Mouse (Mus musculus) myocyte (in vitro differentiated cells): ENCODE measurements around the gene Rabac1. TPM values are rescaled to one million over a fixed set of nuclear protein-coding genes. Genes with fewer than 3 reads are reported as not detected.

Source experiments
- H3K27me3 ChIP-seq: one replicate; pipeline ENCODE4 v1.6.1; 2011; ENCODE audit not compliant: control insufficient read depth, insufficient read depth, insufficient read length
- H3K36me3 ChIP-seq: one replicate; pipeline ENCODE4 v1.6.1; 2011; ENCODE audit not compliant: control insufficient read depth, insufficient read depth
- H3K4me2 ChIP-seq: one replicate; pipeline ENCODE4 v1.6.1; 2011; ENCODE audit warnings: low read depth, control low read depth
- H3K4me3 ChIP-seq: one replicate; pipeline ENCODE4 v1.5.1; 2011; ENCODE audit warnings: mild to moderate bottlenecking, control low read depth, moderate library complexity
- H3K79me2 ChIP-seq: one replicate; pipeline ENCODE4 v1.6.1; 2011; ENCODE audit not compliant: control insufficient read depth, insufficient read depth
- H3ac ChIP-seq: one replicate; pipeline ENCODE4 v1.6.1; 2011; ENCODE audit not compliant: control insufficient read depth, insufficient read length
- CEBPB ChIP-seq: IDR thresholded peaks from 2 replicates; pipeline ENCODE4 v1.6.1; 2011; ENCODE audit warnings: mild to moderate bottlenecking, moderate library complexity; ENCODE audit not compliant: poor library complexity, insufficient read depth, severe bottlenecking
- E2F4 ChIP-seq: IDR thresholded peaks from one replicate; pipeline ENCODE4 v1.6.1; 2011; ENCODE audit warnings: mild to moderate bottlenecking, control low read depth, moderate library complexity; ENCODE audit not compliant: insufficient read depth
- MAX ChIP-seq: IDR thresholded peaks from one replicate; pipeline ENCODE4 v1.6.1; 2011; ENCODE audit warnings: low read depth, mild to moderate bottlenecking, control low read depth
- MYOD1 ChIP-seq, 3 experiments: IDR thresholded peaks; one replicate each; pipeline ENCODE4 v1.6.1; 2011; ENCODE audit warnings: control low read depth in 2 of 3, low read depth in 2 of 3, mild to moderate bottlenecking in 2 of 3, moderate library complexity in 1 of 3; ENCODE audit not compliant: insufficient read length in 2 of 3, control insufficient read depth in 1 of 3
- MYOG ChIP-seq, 3 experiments: IDR thresholded peaks; one replicate each; pipeline ENCODE4 v1.6.1; 2011; ENCODE audit warnings: control low read depth in 2 of 3, low read depth in 2 of 3, mild to moderate bottlenecking in 2 of 3; ENCODE audit not compliant: insufficient read length in 2 of 3, control insufficient read depth in 1 of 3, insufficient read depth in 1 of 3
- POLR2A ChIP-seq: IDR thresholded peaks from one replicate; pipeline ENCODE4 v1.6.1; 2011; ENCODE audit warnings: low read depth, mild to moderate bottlenecking, control low read depth, moderate library complexity; ENCODE audit not compliant: insufficient read length
- POLR2AphosphoS2 ChIP-seq: IDR thresholded peaks from one replicate; pipeline ENCODE4 v1.6.1; 2011; ENCODE audit warnings: low read depth, control low read depth; ENCODE audit not compliant: insufficient read length
- REST ChIP-seq: IDR thresholded peaks from one replicate; pipeline ENCODE4 v1.6.1; 2011; ENCODE audit warnings: mild to moderate bottlenecking, control low read depth, moderate library complexity; ENCODE audit not compliant: insufficient read depth, insufficient read length
- SRF ChIP-seq: IDR thresholded peaks from one replicate; pipeline ENCODE4 v1.6.1; 2011; ENCODE audit warnings: low read depth; ENCODE audit not compliant: control insufficient read depth, insufficient read length
- TCF12 ChIP-seq: IDR thresholded peaks from one replicate; pipeline ENCODE4 v1.6.1; 2011; ENCODE audit warnings: mild to moderate bottlenecking, control low read depth; ENCODE audit not compliant: poor library complexity, insufficient read depth, severe bottlenecking
- TCF3 ChIP-seq: IDR thresholded peaks from one replicate; pipeline ENCODE4 v1.6.1; 2011; ENCODE audit warnings: low read depth, control low read depth; ENCODE audit not compliant: insufficient read length
- USF1 ChIP-seq: IDR thresholded peaks from one replicate; pipeline ENCODE4 v1.6.1; 2011; ENCODE audit warnings: low read depth, mild to moderate bottlenecking, control low read depth, moderate library complexity
- polyA plus RNA-seq: library from polyadenylated mRNA; unstranded; fragments of >200 nt; fragmentation: generic; extraction: Trizol; gene quantifications from one replicate; pipeline ENCODE4 v1.2.1, GENCODE M21; 2012; ENCODE audit warnings: missing spikeins

Gene Rabac1
- polyA plus RNA-seq, 1 experiment: 309 TPM

DNA sequence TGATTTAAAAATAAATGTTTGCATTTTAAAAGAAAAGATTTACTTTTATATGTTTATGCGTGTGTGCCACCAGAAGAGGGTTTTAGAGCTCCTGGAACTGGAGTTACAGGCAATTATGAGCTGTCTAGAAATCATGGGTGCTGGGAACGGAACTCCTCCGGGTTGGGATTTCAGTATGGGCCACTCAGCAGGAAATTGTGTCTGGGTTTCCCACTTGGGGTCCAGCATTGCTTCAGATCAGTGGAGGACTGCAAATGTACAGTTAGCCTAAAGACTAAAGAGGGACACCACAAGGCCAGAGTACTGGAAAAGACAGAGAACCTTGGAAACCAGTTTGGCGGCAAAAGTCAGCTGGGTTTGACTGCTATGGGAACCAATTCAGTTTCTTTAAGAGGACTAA, 654 bp upstream of the Rabac1 start:
- TF ChIP-seq POLR2A (no peak), E2F4 (no peak), POLR2AphosphoS2 (no peak), USF1 (no peak), SRF (no peak), TCF3 (no peak), CEBPB (no peak), MYOD1 (IDR thresholded peaks at IDR 0.05; ENCODE audit: control insufficient read depth in 1 of 3, insufficient read length in 2 of 3, low read depth in 2 of 3) (no peak), TCF12 (no peak), MYOG (IDR thresholded peaks at IDR 0.05; ENCODE audit: control insufficient read depth in 1 of 3, insufficient read depth in 1 of 3, insufficient read length in 2 of 3, low read depth in 2 of 3) (no peak), REST (no peak), MAX (no peak)
- Histone ChIP-seq H3K4me3 (no peak overlapping the region), H3K36me3 (no peaks in the 10 kb centered on the region), H3K79me2 (no peaks in the 10 kb centered on the region), H3K27me3 (peaks cover 6% of the 10 kb centered on the region), H3ac (no peak overlapping the region), H3K4me2 (no peak overlapping the region)

DNA sequence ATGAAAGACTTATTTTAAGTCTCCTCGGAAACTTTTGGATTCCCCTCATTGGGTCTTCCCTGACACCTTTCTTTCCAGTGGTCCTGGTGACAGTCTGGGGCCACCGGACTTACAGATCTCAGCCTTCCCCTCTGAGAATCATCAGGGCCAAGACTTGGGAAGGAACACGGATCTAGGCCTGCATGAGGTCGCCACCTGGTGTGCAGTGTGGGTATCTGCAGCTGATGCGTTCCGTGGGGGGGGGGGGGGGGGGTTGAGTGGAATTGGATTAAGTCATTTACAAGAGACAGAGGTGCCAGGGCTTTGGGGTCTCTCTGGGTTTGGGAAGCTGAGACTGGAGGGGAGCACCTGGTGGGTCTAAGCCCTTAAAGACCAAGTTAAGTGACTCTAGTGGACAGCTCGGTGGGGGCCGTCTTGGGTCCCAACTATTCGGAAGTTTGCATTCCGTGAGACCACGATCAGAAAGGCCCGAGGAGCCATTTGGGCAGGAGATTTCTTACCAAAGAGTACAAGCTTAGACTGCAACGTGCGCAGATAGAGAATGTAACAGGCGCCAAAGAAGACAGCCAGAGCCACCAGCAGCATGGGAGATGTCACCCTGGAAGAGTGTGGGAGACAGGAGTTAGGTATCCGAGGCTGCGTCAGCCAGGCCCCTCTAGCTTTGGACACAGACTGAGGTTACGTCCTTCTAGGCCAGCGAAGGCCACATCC, 1.1 kb downstream of the Rabac1 start:
- peak overlapping the region; percentile 92 for H3K4me2 ChIP-seq
- H3K79me2 ChIP-seq: no peaks in the 10 kb centered on the region
- peak overlapping the region; percentile 64 for H3K4me3 ChIP-seq
- TF ChIP-seq USF1 (no peak), CEBPB (no peak), MYOD1 (IDR thresholded peaks at IDR 0.05; ENCODE audit: control insufficient read depth in 1 of 3, insufficient read length in 2 of 3, low read depth in 2 of 3) (peak in 1 of 3 experiments; percentile 32), TCF3 (no peak), POLR2AphosphoS2 (no peak), REST (no peak), E2F4 (no peak), SRF (no peak), POLR2A (no peak)
- H3K36me3 ChIP-seq: no peaks in the 10 kb centered on the region
- H3ac ChIP-seq: peak overlapping the region; percentile 2
- H3K27me3 ChIP-seq: no peaks in the 10 kb centered on the region

DNA sequence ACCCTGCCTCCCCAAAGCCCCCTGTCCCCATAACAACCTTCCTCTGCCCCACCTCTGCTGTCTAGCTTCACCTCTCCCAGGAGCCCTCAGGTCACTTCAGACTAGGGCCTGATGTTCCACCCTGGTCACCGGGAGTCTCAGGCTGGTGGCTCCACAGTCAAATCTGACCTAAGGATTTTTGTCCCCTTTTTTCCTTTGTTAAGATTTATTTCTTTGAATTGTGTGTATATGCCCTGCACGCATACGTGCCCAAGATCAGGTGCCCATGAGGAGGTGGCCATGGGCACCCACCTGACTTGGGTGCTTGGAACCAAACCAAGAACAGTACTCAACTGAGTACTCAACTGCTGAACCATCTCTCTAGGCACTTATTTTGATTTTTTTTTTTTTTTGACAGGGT, 2.2 kb downstream of the Rabac1 start:
- Histone ChIP-seq H3K79me2 (no peaks in the 10 kb centered on the region), H3K27me3 (no peaks in the 10 kb centered on the region), H3K36me3 (no peaks in the 10 kb centered on the region), H3ac (no peak overlapping the region), H3K4me3 (no peak overlapping the region), H3K4me2 (no peak overlapping the region)
- TF ChIP-seq CEBPB (no peak), POLR2AphosphoS2 (no peak), MYOG (IDR thresholded peaks at IDR 0.05; ENCODE audit: control insufficient read depth in 1 of 3, insufficient read depth in 1 of 3, insufficient read length in 2 of 3, low read depth in 2 of 3) (no peak), TCF3 (no peak), MYOD1 (IDR thresholded peaks at IDR 0.05; ENCODE audit: control insufficient read depth in 1 of 3, insufficient read length in 2 of 3, low read depth in 2 of 3) (no peak), TCF12 (no peak), USF1 (no peak), REST (no peak), E2F4 (no peak)

- H3K27me3 ChIP-seq: no peaks in the 10 kb centered on the region
- no peak overlapping the region for H3K4me2 ChIP-seq
- no peak overlapping the region for H3K4me3 ChIP-seq
- no peak for TF ChIP-seq MYOD1 (IDR thresholded peaks at IDR 0.05; ENCODE audit: control insufficient read depth in 1 of 3, insufficient read length in 2 of 3, low read depth in 2 of 3)
- H3ac ChIP-seq: no peak overlapping the region
- no peaks in the 10 kb centered on the region for H3K79me2 ChIP-seq
- no peaks in the 10 kb centered on the region for H3K36me3 ChIP-seq
Measured at GRCm38 (mm10) chr7:24969805-24970204, 2.7 kb downstream of the Rabac1 start.

DNA sequence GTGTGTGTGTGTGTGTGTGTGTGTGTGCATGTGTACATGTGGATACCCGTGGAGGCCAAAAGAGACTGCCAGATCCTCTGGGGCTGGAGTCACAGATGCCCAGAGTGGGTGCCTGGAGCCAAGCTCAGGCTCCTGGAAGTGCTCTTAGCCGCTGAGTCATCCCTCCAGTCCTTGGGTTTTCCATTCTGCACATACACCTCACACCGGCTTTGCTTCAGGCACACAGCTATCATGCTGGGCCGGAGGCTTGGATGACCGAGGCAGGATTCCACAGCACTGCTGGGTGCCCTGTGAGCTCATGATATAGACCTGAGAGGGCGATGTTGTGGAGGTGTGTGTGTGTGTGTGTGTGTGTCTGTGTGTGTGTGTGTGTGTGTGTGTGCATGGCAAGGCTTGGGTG, 4.1 kb downstream of the Rabac1 start:
- no peak overlapping the region for H3K4me2 ChIP-seq
- no peak overlapping the region for H3K4me3 ChIP-seq
- no peak overlapping the region for H3ac ChIP-seq
- H3K36me3 ChIP-seq: no peaks in the 10 kb centered on the region
- no peaks in the 10 kb centered on the region for H3K27me3 ChIP-seq
- H3K79me2 ChIP-seq: no peaks in the 10 kb centered on the region
- TF ChIP-seq USF1 (no peak), MAX (no peak), E2F4 (no peak), POLR2AphosphoS2 (no peak), POLR2A (no peak), MYOD1 (IDR thresholded peaks at IDR 0.05; ENCODE audit: control insufficient read depth in 1 of 3, insufficient read length in 2 of 3, low read depth in 2 of 3) (no peak), REST (no peak), CEBPB (no peak), MYOG (IDR thresholded peaks at IDR 0.05; ENCODE audit: control insufficient read depth in 1 of 3, insufficient read depth in 1 of 3, insufficient read length in 2 of 3, low read depth in 2 of 3) (no peak), TCF12 (no peak), SRF (no peak), TCF3 (no peak)
